Mouse (Mus musculus) liver, postnatal 0 days (tissue): ENCODE measurements around the gene Paxx. TPM values are rescaled to one million over a fixed set of nuclear protein-coding genes. Genes with fewer than 3 reads are reported as not detected.

Source experiments
- ATAC-seq: fragments of 200-750 bp; cut with Nextera tagmentation; 2 replicates; pipeline ENCODE4 v1.8.0; 2017; ENCODE audit warnings: mild to moderate bottlenecking, moderate library complexity
- DNase-seq: peaks from one replicate; pipeline ENCODE4 v3.0.0-alpha.2; 2016
- H3K27ac ChIP-seq: fragments of 300-500 bp; sonication (generic); 2 replicates; pipeline ENCODE4 v1.5.1; 2014; ENCODE audit warnings: antibody characterized with exemption, moderate library complexity, mild to moderate bottlenecking, low read depth
- H3K27me3 ChIP-seq: fragments of 300-500 bp; sonication (generic); 2 replicates; pipeline ENCODE4 v1.6.1; 2014; ENCODE audit warnings: low read length, control low read depth, mixed read lengths; ENCODE audit not compliant: insufficient read depth
- H3K36me3 ChIP-seq: fragments of 300-500 bp; sonication (generic); replicated peaks from 2 replicates; pipeline ENCODE4 v1.6.1; 2014; ENCODE audit warnings: mild to moderate bottlenecking, control low read depth, low read length, moderate library complexity, mixed read lengths; ENCODE audit not compliant: insufficient read depth
- H3K4me1 ChIP-seq: fragments of 300-500 bp; sonication (generic); 2 replicates; pipeline ENCODE4 v1.6.1; 2014; ENCODE audit warnings: antibody characterized with exemption, mild to moderate bottlenecking, control low read depth; ENCODE audit not compliant: insufficient read depth
- H3K4me2 ChIP-seq: fragments of 300-500 bp; sonication (generic); 2 replicates; pipeline ENCODE4 v1.6.1; 2014; ENCODE audit warnings: low read depth, mild to moderate bottlenecking, low read length, moderate library complexity, mixed read lengths
- H3K4me3 ChIP-seq: fragments of 300-500 bp; sonication (generic); 2 replicates; pipeline ENCODE4 v1.5.1; 2014; ENCODE audit warnings: low read depth, low read length
- H3K9ac ChIP-seq: fragments of 300-500 bp; sonication (generic); replicated peaks from 2 replicates; pipeline ENCODE4 v1.6.1; 2014; ENCODE audit warnings: mild to moderate bottlenecking, moderate library complexity
- H3K9me3 ChIP-seq: fragments of 300-500 bp; sonication (generic); 2 replicates; pipeline ENCODE4 v1.6.1; 2016; ENCODE audit warnings: mild to moderate bottlenecking, control low read depth, low read length, mixed read lengths
- CTCF ChIP-seq: sonication (generic); IDR thresholded peaks from 2 replicates; pipeline ENCODE4 v1.5.1; 2016; ENCODE audit warnings: antibody characterized with exemption, low read depth
- EP300 ChIP-seq: IDR thresholded peaks from 2 replicates; pipeline ENCODE4 v1.6.1; 2016; ENCODE audit warnings: antibody characterized with exemption, low read depth, mild to moderate bottlenecking
- WGBS: fragments of 180-500 bp; shearing (Covaris S2); extraction: QIAGEN DNeasy Blood & Tissue Kit; methylation state at CpG from one replicate; pipeline ENCODE4 v1.1.7; 2014; ENCODE audit not compliant: insufficient replicate concordance; 5-methylcytosine and 5-hydroxymethylcytosine counted together
- polyA plus RNA-seq: library from polyadenylated mRNA; unstranded; fragments of >200 nt; fragmentation: Nextera tagmentation; extraction: Ambion mirVana; gene quantifications from 2 replicates; pipeline ENCODE4 v1.2.1, GENCODE M21; 2015

The Paxx gene
- polyA plus RNA-seq, 1 experiment from 2014 or later: 14.7 TPM

DNA sequence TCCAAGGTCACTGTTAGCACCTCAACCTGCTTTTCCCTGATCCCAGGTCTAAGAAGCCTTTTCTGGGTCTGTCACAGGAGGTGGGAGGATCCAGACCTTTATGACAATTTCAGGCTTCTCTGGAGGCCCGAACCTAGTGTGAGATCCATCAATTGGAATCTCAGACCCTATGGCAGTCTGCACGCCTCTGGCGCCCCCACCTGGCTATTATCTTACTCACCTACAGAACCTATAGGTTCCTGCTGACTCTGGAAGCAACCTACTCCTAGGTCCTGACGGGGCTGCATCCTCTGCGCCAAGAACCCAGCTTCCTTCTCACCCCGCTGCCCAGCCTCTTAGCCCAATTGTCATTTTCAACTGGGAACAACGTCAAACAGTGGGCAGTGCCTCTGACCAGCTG is 22.1 kb upstream of the Paxx start:
- no peak for ATAC-seq
- Histone ChIP-seq H3K4me2 (no peak overlapping the region), H3K27me3 (no peaks in the 10 kb centered on the region), H3K27ac (no peak overlapping the region), H3K9ac (no peak overlapping the region), H3K4me3 (no peak overlapping the region), H3K9me3 (no peaks in the 10 kb centered on the region), H3K4me1 (peaks cover 9% of the 10 kb centered on the region; the same call in 1 of the 2 replicates), H3K36me3 (no peaks in the 10 kb centered on the region)
- DNase-seq: peak; percentile 79
- 8% methylated on average over 7 of the region's 7 CpGs for WGBS
- TF ChIP-seq CTCF (peak; percentile 74), EP300 (no peak)

DNA sequence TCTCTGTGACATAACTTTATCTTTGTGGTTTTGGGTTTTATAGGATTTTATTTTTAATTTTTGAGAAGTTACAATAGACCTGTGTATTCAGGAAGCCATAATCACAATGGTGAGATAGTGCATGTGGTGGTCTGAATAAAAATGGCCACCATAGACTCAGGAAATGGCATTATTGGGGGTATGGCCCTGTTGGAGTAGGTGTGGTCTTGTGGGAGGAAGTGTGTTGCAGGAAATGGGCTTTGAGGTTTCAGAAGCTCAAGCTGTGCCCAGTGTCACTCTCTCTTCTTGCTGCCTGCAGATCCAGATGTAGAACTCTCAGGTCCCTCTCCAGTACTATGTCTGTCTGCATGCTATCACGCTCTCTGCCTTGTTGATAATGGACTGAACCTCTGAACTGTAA is 19.6 kb upstream of the Paxx start:
- 71% methylated on average over 1 of the region's 1 CpGs for WGBS
- Histone ChIP-seq H3K9me3 (no peaks in the 10 kb centered on the region), H3K27me3 (no peaks in the 10 kb centered on the region), H3K27ac (no peak overlapping the region), H3K9ac (no peak overlapping the region), H3K36me3 (no peaks in the 10 kb centered on the region), H3K4me1 (peaks cover 8% of the 10 kb centered on the region; the same call in 1 of the 2 replicates), H3K4me2 (no peak overlapping the region), H3K4me3 (no peak overlapping the region)
- TF ChIP-seq EP300 (no peak), CTCF (no peak)
- no peak for ATAC-seq
- DNase-seq: no peak

DNA sequence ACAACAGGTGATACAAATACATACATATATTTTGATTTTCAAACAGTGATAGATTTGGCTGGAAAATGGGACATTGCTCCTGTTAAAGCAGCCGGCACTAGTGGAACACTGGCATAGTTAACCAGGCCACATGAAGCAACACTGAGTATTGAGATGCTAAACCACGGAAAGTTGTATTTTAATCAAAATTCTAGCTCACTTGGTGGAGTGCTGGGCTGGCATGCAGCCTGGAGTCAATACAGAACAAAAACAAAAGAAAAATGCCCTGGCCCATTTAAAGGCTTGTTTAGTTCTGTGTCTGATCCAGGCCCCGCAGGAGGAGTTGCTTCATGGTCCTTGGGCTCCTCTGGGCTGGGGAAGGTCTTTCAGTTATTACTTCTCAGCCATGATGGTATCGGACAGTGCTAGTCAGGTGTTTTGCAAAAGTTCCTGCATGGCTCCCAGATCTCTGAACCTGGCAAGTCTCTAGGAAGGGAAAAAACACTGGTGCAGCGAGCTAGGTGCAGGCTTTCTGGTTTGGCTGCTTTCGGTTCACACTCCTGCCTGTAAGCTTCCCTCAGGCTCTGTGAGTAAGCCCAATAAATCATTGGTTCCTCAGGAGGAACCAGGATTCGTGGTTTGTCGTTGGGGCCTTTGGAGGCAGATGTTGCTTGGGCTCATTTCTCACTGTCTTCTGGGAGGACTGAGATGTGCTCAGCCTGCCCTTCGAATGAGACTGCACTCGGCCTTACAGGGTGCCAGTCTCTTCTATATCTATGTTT is 18.8 kb upstream of the Paxx start:
- Histone ChIP-seq H3K9me3 (no peaks in the 10 kb centered on the region), H3K4me2 (no peak overlapping the region), H3K27me3 (no peaks in the 10 kb centered on the region), H3K9ac (no peak overlapping the region), H3K27ac (no peak overlapping the region), H3K36me3 (no peaks in the 10 kb centered on the region), H3K4me3 (no peak overlapping the region), H3K4me1 (0 out of 2 replicates have a peak, but pooled peaks cover 2% of the 10 kb centered on the region)
- TF ChIP-seq EP300 (no peak), CTCF (no peak)
- DNase-seq: no peak
- 61% methylated on average over 10 of the region's 10 CpGs for WGBS
- ATAC-seq: no peak

DNA sequence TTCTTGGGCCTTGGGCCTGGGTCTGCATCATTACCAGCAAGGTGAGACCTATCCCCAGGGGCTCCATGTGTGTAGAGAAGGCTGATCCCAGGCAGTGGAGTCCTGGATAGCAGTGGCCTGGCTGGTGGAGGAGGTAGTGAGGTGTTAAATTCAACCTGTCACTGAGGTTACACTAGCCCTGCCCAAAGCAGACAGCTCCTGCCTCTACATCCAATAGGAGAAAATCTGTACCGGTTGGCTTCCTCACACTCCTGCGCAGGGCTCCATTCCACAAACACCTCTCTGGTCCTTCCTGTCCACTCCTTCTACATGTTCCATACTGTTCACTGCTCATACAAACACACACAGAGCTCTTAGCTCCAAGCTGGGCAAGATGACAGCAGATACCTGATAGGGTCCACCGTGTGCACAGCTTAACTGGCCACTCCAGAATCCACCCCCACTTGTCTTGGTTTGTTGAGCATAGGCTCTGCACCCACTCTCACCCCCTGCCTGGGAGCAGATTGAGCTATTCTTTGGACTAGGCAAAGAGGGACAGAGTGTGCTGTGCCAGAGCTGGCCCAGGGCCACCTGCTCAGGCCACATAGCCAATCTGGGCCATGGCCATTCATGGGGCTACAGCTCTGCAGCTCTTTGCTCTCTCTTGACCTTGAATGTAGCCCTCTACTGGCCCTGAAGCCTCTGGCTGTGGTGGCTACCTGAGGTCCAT is 17.2 kb upstream of the Paxx start:
- no peaks in the 10 kb centered on the region for H3K4me1 ChIP-seq
- 90% methylated on average over 3 of the region's 3 CpGs for WGBS
- no peak overlapping the region for H3K4me2 ChIP-seq
- no peaks in the 10 kb centered on the region for H3K9me3 ChIP-seq
- H3K36me3 ChIP-seq: no peaks in the 10 kb centered on the region
- H3K4me3 ChIP-seq: no peak overlapping the region
- no peaks in the 10 kb centered on the region for H3K27me3 ChIP-seq
- TF ChIP-seq CTCF (no peak), EP300 (no peak)
- H3K27ac ChIP-seq: no peak overlapping the region
- no peak overlapping the region for H3K9ac ChIP-seq
- ATAC-seq: no peak
- DNase-seq: no peak

DNA sequence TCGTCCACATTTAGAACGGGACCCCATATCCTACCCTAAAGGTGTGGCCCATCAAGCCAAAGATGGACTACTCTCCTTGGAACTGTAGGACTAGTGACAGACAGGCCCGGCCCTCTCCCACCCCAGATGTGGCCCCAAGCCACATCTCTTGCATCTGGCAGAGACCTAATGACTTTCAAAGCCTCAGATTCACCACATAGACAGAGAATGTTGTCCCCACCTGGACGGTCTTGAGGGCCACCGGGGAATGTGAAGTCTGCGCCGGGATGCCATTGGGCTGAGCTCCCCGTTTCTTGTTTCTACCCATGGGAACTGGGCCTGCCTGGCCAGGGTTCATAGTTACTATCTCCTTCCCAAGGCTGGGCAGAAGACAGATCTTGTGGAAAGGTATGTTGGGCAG is 16.6 kb upstream of the Paxx start:
- no peaks in the 10 kb centered on the region for H3K9me3 ChIP-seq
- TF ChIP-seq EP300 (no peak), CTCF (no peak)
- WGBS: 78% methylated on average over 8 of the region's 8 CpGs
- ATAC-seq: no peak
- no peaks in the 10 kb centered on the region for H3K36me3 ChIP-seq
- no peak overlapping the region for H3K4me3 ChIP-seq
- no peak overlapping the region for H3K4me2 ChIP-seq
- no peak overlapping the region for H3K9ac ChIP-seq
- no peaks in the 10 kb centered on the region for H3K27me3 ChIP-seq
- DNase-seq: no peak
- no peak overlapping the region for H3K27ac ChIP-seq
- H3K4me1 ChIP-seq: no peaks in the 10 kb centered on the region

DNA sequence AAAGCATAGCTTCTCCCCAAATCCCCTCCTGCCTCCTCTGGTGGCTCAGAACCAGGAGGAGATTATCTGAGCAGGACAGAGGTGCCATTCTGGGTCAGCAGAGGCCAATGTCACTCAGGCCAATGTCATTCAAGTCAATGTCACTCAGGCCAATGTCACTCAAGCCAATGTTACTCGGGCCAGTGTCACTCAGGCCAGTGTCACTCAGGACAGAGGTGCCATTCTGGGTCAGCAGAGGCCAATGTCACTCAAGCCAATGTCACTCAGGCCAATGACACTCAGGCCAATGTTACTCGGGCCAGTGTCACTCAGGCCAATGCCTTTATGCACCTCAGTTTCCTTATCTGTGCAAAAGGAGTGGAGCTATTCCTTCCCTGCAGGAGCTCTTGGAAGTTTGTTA is 11.7 kb upstream of the Paxx start:
- no peak for DNase-seq
- Histone ChIP-seq H3K27ac (no peak overlapping the region), H3K27me3 (no peaks in the 10 kb centered on the region), H3K4me2 (no peak overlapping the region), H3K36me3 (no peaks in the 10 kb centered on the region), H3K9me3 (no peaks in the 10 kb centered on the region), H3K4me1 (no peaks in the 10 kb centered on the region), H3K9ac (no peak overlapping the region), H3K4me3 (no peak overlapping the region)
- WGBS: 81% methylated on average over 2 of the region's 2 CpGs
- TF ChIP-seq EP300: no peak
- TF ChIP-seq CTCF: no peak
- ATAC-seq: peak; percentile 81
